17 mouse cellular contexts compared by ENCODE assay signal in the genomic region with DNA sequence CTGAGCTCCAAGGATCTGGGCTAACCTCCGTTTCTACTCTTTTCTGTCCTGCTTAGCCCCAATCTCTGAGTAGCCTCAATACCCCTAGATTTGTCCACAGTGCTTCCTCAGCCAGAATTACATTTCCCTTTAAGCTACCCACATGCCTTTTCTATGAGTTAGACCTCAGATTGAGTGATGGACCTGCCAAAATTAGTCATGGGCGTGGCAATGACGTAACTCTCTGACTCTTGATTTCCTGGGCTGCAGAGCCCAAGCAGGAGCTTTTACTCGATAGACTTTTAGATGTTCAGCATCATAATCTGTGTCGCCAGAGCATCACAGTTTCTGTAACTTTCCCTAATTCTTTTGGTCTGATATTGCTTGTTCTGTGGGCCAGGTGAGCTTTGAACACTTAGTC.
DNase-seq lines count a peak whose midpoint lies in the region; TF ChIP-seq lines count a peak whose summit lies in the region.
"Had no signal": no experiment of that assay in that cellular context is flagged by ENCODE, and none has a peak within 500 bp of the region (broad histone marks: within the 10 kb centered on the region; RNA-seq: fewer than 3 reads in every experiment).

No protein-coding gene starts in this region.

- no peak overlapping the region for H3K4me3 ChIP-seq in gastrocnemius, adult 2 months
- H3K4me3 ChIP-seq: forebrain, embryonic 13.5 days; hindbrain, embryonic 10.5 days; megakaryocyte, embryonic 14.5 days; myocyte had no signal

- H3K27ac ChIP-seq in gastrocnemius, adult 2 months, result no peak overlapping the region
- H3K27ac ChIP-seq: forebrain, embryonic 13.5 days; hindbrain, embryonic 10.5 days; kidney, postnatal 0 days had no signal

- TF ChIP-seq CTCF in gastrocnemius, adult 2 months (IDR thresholded peaks at IDR 0.05), result no peak

- peak; percentile 36 for DNase-seq in gastrocnemius, adult 2 months
- DNase-seq in gastrocnemius, postnatal 25 days, result no peak
- peak; percentile 8 for DNase-seq in NIH3T3 (ENCODE audit: low read depth)
- peak; percentile 61 for DNase-seq in adrenal gland, postnatal 36 days
- peak; percentile 12 for DNase-seq in heart, postnatal 25 days (ENCODE audit: low spot score)
- DNase-seq in layer of hippocampus, adult 11-12 months (ENCODE audit: low spot score), result no peak
- DNase-seq in left cerebral cortex, postnatal 4 days, result no peak
- DNase-seq: cerebellum, adult 2 months; cerebellum, postnatal 36 days; kidney, adult 11 months; liver; midbrain, embryonic 14.5 days had no signal

- intact Hi-C loops in gastrocnemius, adult 2 months (cut with DNase I), result no loop called here
- intact Hi-C loops in heart, postnatal 25 days (cut with DNase I), result no loop called here
- intact Hi-C loops in left cerebral cortex, postnatal 4 days (cut with DNase I), result no loop called here

Comparison
In these comparisons a context has a peak if more than half of its experiments do, and no peak if none do; other contexts are left out.
1. DNase-seq: peak in gastrocnemius, adult 2 months (single experiment), NIH3T3 (single experiment), adrenal gland, postnatal 36 days (2 of 2) and heart, postnatal 25 days (single experiment); none in gastrocnemius, postnatal 25 days (single experiment), layer of hippocampus, adult 11-12 months (single experiment) and left cerebral cortex, postnatal 4 days (single experiment).